8 mouse cellular contexts compared by ENCODE assay signal in the genomic region with DNA sequence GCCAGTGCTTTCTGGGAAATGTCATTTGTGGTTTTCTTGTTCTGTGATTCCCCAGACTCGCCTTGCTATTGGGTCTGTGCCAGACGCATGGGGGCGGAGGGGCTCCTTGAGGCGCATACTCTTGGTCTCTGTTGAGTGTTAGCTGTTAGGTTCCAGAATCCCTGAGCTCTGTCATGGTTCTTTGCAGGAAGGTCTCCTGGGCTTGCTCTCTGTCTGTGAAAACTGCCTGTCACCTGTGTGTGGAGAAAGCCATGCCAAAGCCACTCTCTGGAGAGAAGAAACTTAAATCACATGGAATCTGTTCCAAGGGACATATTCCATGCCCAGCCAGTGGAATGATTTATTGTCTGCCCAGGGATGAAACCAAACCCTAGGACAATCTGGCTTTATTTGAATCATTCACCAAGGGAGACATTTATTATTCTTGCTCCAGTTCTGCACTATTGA.
DNase-seq lines count a peak whose midpoint lies in the region; ATAC-seq lines count a peak whose summit lies in the region.

No protein-coding gene starts in this region.

- 27% methylated on average over 4 of the region's 4 CpGs for WGBS in limb, embryonic 11.5 days

- H3K4me2 ChIP-seq in limb, embryonic 11.5 days (ENCODE audit: low read depth, severe bottlenecking), result no peak overlapping the region

- no peaks in the 10 kb centered on the region for H3K9me3 ChIP-seq in limb, embryonic 11.5 days (ENCODE audit: control insufficient read depth, low read length)

- peak; percentile 21 to 45 for DNase-seq in layer of hippocampus, postnatal 10 days (ENCODE audit: low spot score in 2 of 2)
- no peak for DNase-seq in layer of hippocampus, adult 9-10 months (ENCODE audit: low spot score)
- DNase-seq in forelimb bud, embryonic 11.5 days (ENCODE audit: low read depth, low spot score), result peak; percentile 39
- peak; percentile 37 for DNase-seq in limb, embryonic 11.5 days (ENCODE audit: low spot score)
- peak; percentile 13 for DNase-seq in retina, embryonic 14.5 days (ENCODE audit: low spot score)
- DNase-seq in right cerebral cortex, adult 2 months (ENCODE audit: low spot score in 2 of 2), result no peak
- DNase-seq in layer of hippocampus, adult 11-12 months (ENCODE audit: low spot score), result no peak

- ATAC-seq in cerebellum, adult (ENCODE audit: insufficient number of reproducible peaks, low FRiP score, low TSS enrichment), result peak; percentile 56; the same call in 1 of the 2 replicates
- peak; percentile 67; the same call in 1 of the 2 replicates for ATAC-seq in limb, embryonic 11.5 days (ENCODE audit: insufficient number of reproducible peaks, low FRiP score, low TSS enrichment, low read depth)

- H3K36me3 ChIP-seq in limb, embryonic 11.5 days (ENCODE audit: control insufficient read depth, insufficient read depth, low read length), result no peaks in the 10 kb centered on the region

- peaks cover 13% of the 10 kb centered on the region for H3K4me1 ChIP-seq in limb, embryonic 11.5 days (ENCODE audit: control insufficient read depth, insufficient read depth, low read length)

- no peak overlapping the region for H3K9ac ChIP-seq in limb, embryonic 11.5 days (ENCODE audit: low read length)

- H3K27ac ChIP-seq in limb, embryonic 11.5 days (replicated peaks; ENCODE audit: low read depth, low read length), result no peak overlapping the region

- H3K4me3 ChIP-seq in limb, embryonic 11.5 days (ENCODE audit: low read depth, low read length), result no peak overlapping the region

- H3K27me3 ChIP-seq in limb, embryonic 11.5 days (ENCODE audit: control insufficient read depth, insufficient read depth, low read length), result no peaks in the 10 kb centered on the region

Comparison
In these comparisons a context has a peak if more than half of its experiments do, and no peak if none do; other contexts are left out.
1. DNase-seq: peak in layer of hippocampus, postnatal 10 days (2 of 2), forelimb bud, embryonic 11.5 days (single experiment), limb, embryonic 11.5 days (single experiment) and retina, embryonic 14.5 days (single experiment); none in layer of hippocampus, adult 9-10 months (single experiment), right cerebral cortex, adult 2 months (0 of 2) and layer of hippocampus, adult 11-12 months (single experiment).